In genomic region chr7:19531077-19531476, GRCm38 (mm10) we compare ENCODE assay signal across 20 mouse cellular contexts. TPM values are rescaled to one million over a fixed set of nuclear protein-coding genes. Genes with fewer than 3 reads are reported as not detected.
DNase-seq lines count a peak whose midpoint lies in the region; ATAC-seq lines count a peak whose summit lies in the region.
"Had no signal": no experiment of that assay in that cellular context is flagged by ENCODE, and none has a peak within 500 bp of the region (broad histone marks: within the 10 kb centered on the region; RNA-seq: fewer than 3 reads in every experiment).

No protein-coding gene starts in this region.

- no peaks in the 10 kb centered on the region for H3K27me3 ChIP-seq in embryonic facial prominence, embryonic 13.5 days
- peaks cover 7% of the 10 kb centered on the region; the same call in 1 of the 2 replicates for H3K27me3 ChIP-seq in embryonic facial prominence, embryonic 10.5 days (replicated peaks; ENCODE audit: low read depth, poor library complexity, severe bottlenecking)
- H3K27me3 ChIP-seq in liver, embryonic 13.5 days, result no peaks in the 10 kb centered on the region
- peaks cover 1% of the 10 kb centered on the region for H3K27me3 ChIP-seq in liver, embryonic 12.5 days (replicated peaks)
- H3K27me3 ChIP-seq: embryonic facial prominence, embryonic 15.5 days had no signal

- H3K4me1 ChIP-seq in embryonic facial prominence, embryonic 13.5 days, result no peaks in the 10 kb centered on the region
- no peaks in the 10 kb centered on the region for H3K4me1 ChIP-seq in embryonic facial prominence, embryonic 10.5 days
- no peaks in the 10 kb centered on the region for H3K4me1 ChIP-seq in liver, embryonic 13.5 days (replicated peaks)
- no peaks in the 10 kb centered on the region for H3K4me1 ChIP-seq in liver, embryonic 12.5 days
- H3K4me1 ChIP-seq: embryonic facial prominence, embryonic 15.5 days; heart, embryonic 10.5 days had no signal

- no peaks in the 10 kb centered on the region for H3K9me3 ChIP-seq in embryonic facial prominence, embryonic 13.5 days
- H3K9me3 ChIP-seq in embryonic facial prominence, embryonic 10.5 days, result no peaks in the 10 kb centered on the region
- no peaks in the 10 kb centered on the region for H3K9me3 ChIP-seq in liver, embryonic 13.5 days (replicated peaks)
- H3K9me3 ChIP-seq in liver, embryonic 12.5 days (replicated peaks), result no peaks in the 10 kb centered on the region
- H3K9me3 ChIP-seq: embryonic facial prominence, embryonic 15.5 days; heart, embryonic 10.5 days had no signal

- intact Hi-C loops in gastrocnemius, postnatal 14 days (cut with DNase I; ENCODE audit: low total_unique reads), result no loop called here

- DNase-seq in embryonic facial prominence, embryonic 10.5 days (ENCODE audit: low spot score), result no peak
- no peak for DNase-seq in liver, embryonic 13.5 days
- DNase-seq in c-Kit-positive CD71-positive TER-119-negative erythroid progenitor cells, embryonic 14.5 days (ENCODE audit: low read depth), result peak; percentile 21
- DNase-seq in gastrocnemius, postnatal 14 days, result no peak
- DNase-seq in right cerebral cortex, postnatal 36 days (ENCODE audit: low spot score in 2 of 2), result no peak
- DNase-seq: adrenal gland, postnatal 14 days; cerebellum, postnatal 14 days; lung, adult 18-20 months; right cerebral cortex, postnatal 25 days had no signal

- H3K4me2 ChIP-seq in embryonic facial prominence, embryonic 13.5 days, result no peak overlapping the region
- no peak overlapping the region for H3K4me2 ChIP-seq in liver, embryonic 13.5 days
- no peak overlapping the region for H3K4me2 ChIP-seq in liver, embryonic 12.5 days
- H3K4me2 ChIP-seq: embryonic facial prominence, embryonic 15.5 days; midbrain, embryonic 11.5 days had no signal

- H3K27ac ChIP-seq in embryonic facial prominence, embryonic 13.5 days, result 0 out of 2 replicates have a peak overlapping the region, but pooled peaks have one; percentile 4
- H3K27ac ChIP-seq in embryonic facial prominence, embryonic 10.5 days (replicated peaks), result no peak overlapping the region
- no peak overlapping the region for H3K27ac ChIP-seq in liver, embryonic 13.5 days
- no peak overlapping the region for H3K27ac ChIP-seq in liver, embryonic 12.5 days
- H3K27ac ChIP-seq: embryonic facial prominence, embryonic 15.5 days; heart, embryonic 10.5 days had no signal

- peaks cover 69% of the 10 kb centered on the region for H3K36me3 ChIP-seq in embryonic facial prominence, embryonic 13.5 days
- peaks cover 80% of the 10 kb centered on the region for H3K36me3 ChIP-seq in embryonic facial prominence, embryonic 10.5 days (replicated peaks)
- peaks cover 78% of the 10 kb centered on the region for H3K36me3 ChIP-seq in liver, embryonic 13.5 days
- H3K36me3 ChIP-seq in liver, embryonic 12.5 days, result peaks cover 72% of the 10 kb centered on the region

- H3K9ac ChIP-seq in embryonic facial prominence, embryonic 13.5 days, result no peak overlapping the region
- no peak overlapping the region for H3K9ac ChIP-seq in liver, embryonic 13.5 days
- H3K9ac ChIP-seq in liver, embryonic 12.5 days, result no peak overlapping the region
- H3K9ac ChIP-seq: embryonic facial prominence, embryonic 15.5 days had no signal

- WGBS in embryonic facial prominence, embryonic 13.5 days, result 71% methylated on average over 10 of the region's 10 CpGs
- WGBS in embryonic facial prominence, embryonic 10.5 days, result 75% methylated on average over 10 of the region's 10 CpGs
- WGBS in liver, embryonic 13.5 days (ENCODE audit: insufficient replicate concordance), result 82% methylated on average over 10 of the region's 10 CpGs
- 82% methylated on average over 10 of the region's 10 CpGs for WGBS in liver, embryonic 12.5 days (ENCODE audit: insufficient replicate concordance)

- H3K4me3 ChIP-seq in embryonic facial prominence, embryonic 13.5 days, result no peak overlapping the region
- H3K4me3 ChIP-seq in embryonic facial prominence, embryonic 10.5 days, result no peak overlapping the region
- H3K4me3 ChIP-seq in liver, embryonic 13.5 days (replicated peaks), result no peak overlapping the region
- no peak overlapping the region for H3K4me3 ChIP-seq in liver, embryonic 12.5 days
- H3K4me3 ChIP-seq: embryonic facial prominence, embryonic 15.5 days; heart, embryonic 10.5 days had no signal

- no peak for ATAC-seq in embryonic facial prominence, embryonic 13.5 days (ENCODE audit: insufficient number of reproducible peaks, insufficient read depth, low FRiP score, low TSS enrichment, low read depth)
- 0 out of 2 replicates have a peak, but pooled peaks have one; percentile 13 for ATAC-seq in liver, embryonic 13.5 days (ENCODE audit: low read depth)
- no peak for ATAC-seq in liver, embryonic 12.5 days
- ATAC-seq in megakaryocyte, adult 5-6 weeks (ENCODE audit: poor library complexity, severe bottlenecking), result 0 out of 2 replicates have a peak, but pooled peaks have one; percentile 43
- ATAC-seq: forebrain, embryonic 14.5 days had no signal

RNA-seq across cellular contexts. Expression of gene Nkpd1, which starts 13.4 kb away (rescaled TPM):
- 0.08 and 0.15 TPM in 2 replicates for polyA plus RNA-seq in embryonic facial prominence, embryonic 13.5 days (2015; fragmentation: Nextera tagmentation; extraction: Ambion mirVana)
- 0.17 and 0.19 TPM in 2 replicates for polyA plus RNA-seq in embryonic facial prominence, embryonic 10.5 days (2016; fragmentation: Nextera tagmentation; extraction: Ambion mirVana)
- polyA plus RNA-seq in liver, embryonic 13.5 days (2015; fragmentation: Nextera tagmentation; extraction: Ambion mirVana), result not detected in 2 replicates
- polyA plus RNA-seq in liver, embryonic 12.5 days (2016; fragmentation: Nextera tagmentation; extraction: Ambion mirVana), result not detected in 2 replicates
- total RNA-seq in megakaryocyte, adult 5-6 weeks (2015), result 0.23 TPM in 1 of 2 replicates, not detected in the other
- not detected in 2 replicates for total RNA-seq in megakaryocyte, adult 5-6 weeks (2017)
- total RNA-seq in gastrocnemius, postnatal 14 days (2021), result not detected
- total RNA-seq: gastrocnemius, adult 18-20 months; heart, postnatal 25 days had no signal
- polyA plus RNA-seq: midbrain, embryonic 11.5 days; stomach, embryonic 14.5 days had no signal

RNA-seq across cellular contexts. Expression of gene Trappc6a, which starts 22.9 kb away (rescaled TPM):
- 60.2 and 64.1 TPM in 2 replicates for polyA plus RNA-seq in embryonic facial prominence, embryonic 13.5 days (2015; fragmentation: Nextera tagmentation; extraction: Ambion mirVana)
- 72.6 and 73.9 TPM in 2 replicates for polyA plus RNA-seq in embryonic facial prominence, embryonic 10.5 days (2016; fragmentation: Nextera tagmentation; extraction: Ambion mirVana)
- 39.5 and 45.2 TPM in 2 replicates for polyA plus RNA-seq in liver, embryonic 13.5 days (2015; fragmentation: Nextera tagmentation; extraction: Ambion mirVana)
- 68.4 and 68.6 TPM in 2 replicates for polyA plus RNA-seq in liver, embryonic 12.5 days (2016; fragmentation: Nextera tagmentation; extraction: Ambion mirVana)
- 27.1 and 32.1 TPM in 2 replicates for total RNA-seq in megakaryocyte, adult 5-6 weeks (2015)
- 15.3 and 18.0 TPM in 2 replicates for total RNA-seq in megakaryocyte, adult 5-6 weeks (2017)
- 10 to 100 TPM; 19.9 to 20.0 TPM for total RNA-seq in gastrocnemius, postnatal 14 days (2021)

RNA-seq across cellular contexts. Expression of gene Bloc1s3, which starts 22.9 kb away (rescaled TPM):
- 2.3 and 2.7 TPM in 2 replicates for polyA plus RNA-seq in embryonic facial prominence, embryonic 13.5 days (2015; fragmentation: Nextera tagmentation; extraction: Ambion mirVana)
- polyA plus RNA-seq in embryonic facial prominence, embryonic 10.5 days (2016; fragmentation: Nextera tagmentation; extraction: Ambion mirVana), result 1.9 TPM in 2 replicates
- 1.3 TPM in 2 replicates for polyA plus RNA-seq in liver, embryonic 13.5 days (2015; fragmentation: Nextera tagmentation; extraction: Ambion mirVana)
- polyA plus RNA-seq in liver, embryonic 12.5 days (2016; fragmentation: Nextera tagmentation; extraction: Ambion mirVana), result 2.1 TPM in 2 replicates
- 3.9 and 6.2 TPM in 2 replicates for total RNA-seq in megakaryocyte, adult 5-6 weeks (2015)
- total RNA-seq in megakaryocyte, adult 5-6 weeks (2017), result 2.7 and 4.0 TPM in 2 replicates
- total RNA-seq in gastrocnemius, postnatal 14 days (2021), result 1 to 10 TPM; 1.7 to 2.1 TPM

RNA-seq across cellular contexts. Expression of gene Ppp1r37, which starts 31.8 kb away (rescaled TPM):
- polyA plus RNA-seq in embryonic facial prominence, embryonic 13.5 days (2015; fragmentation: Nextera tagmentation; extraction: Ambion mirVana), result 26.0 and 30.3 TPM in 2 replicates
- polyA plus RNA-seq in embryonic facial prominence, embryonic 10.5 days (2016; fragmentation: Nextera tagmentation; extraction: Ambion mirVana), result 20.7 and 22.9 TPM in 2 replicates
- 7.8 and 8.3 TPM in 2 replicates for polyA plus RNA-seq in liver, embryonic 13.5 days (2015; fragmentation: Nextera tagmentation; extraction: Ambion mirVana)
- polyA plus RNA-seq in liver, embryonic 12.5 days (2016; fragmentation: Nextera tagmentation; extraction: Ambion mirVana), result 19.1 and 20.2 TPM in 2 replicates
- total RNA-seq in megakaryocyte, adult 5-6 weeks (2015), result 10.4 and 13.1 TPM in 2 replicates
- 14.1 and 14.3 TPM in 2 replicates for total RNA-seq in megakaryocyte, adult 5-6 weeks (2017)
- 10 to 100 TPM; 34.4 to 34.5 TPM for total RNA-seq in gastrocnemius, postnatal 14 days (2021)

RNA-seq across cellular contexts. Expression of gene Zfp296, which starts 46.0 kb away (rescaled TPM):
- 0.67 and 0.83 TPM in 2 replicates for polyA plus RNA-seq in embryonic facial prominence, embryonic 13.5 days (2015; fragmentation: Nextera tagmentation; extraction: Ambion mirVana)
- polyA plus RNA-seq in embryonic facial prominence, embryonic 10.5 days (2016; fragmentation: Nextera tagmentation; extraction: Ambion mirVana), result 0.41 and 0.44 TPM in 2 replicates
- 1.3 and 1.5 TPM in 2 replicates for polyA plus RNA-seq in liver, embryonic 13.5 days (2015; fragmentation: Nextera tagmentation; extraction: Ambion mirVana)
- 1.5 TPM in 2 replicates for polyA plus RNA-seq in liver, embryonic 12.5 days (2016; fragmentation: Nextera tagmentation; extraction: Ambion mirVana)
- total RNA-seq in megakaryocyte, adult 5-6 weeks (2015), result 4.5 and 5.4 TPM in 2 replicates
- 3.2 and 4.8 TPM in 2 replicates for total RNA-seq in megakaryocyte, adult 5-6 weeks (2017)
- under 1 TPM in 1 of 2 experiments, not detected in 1; 0.27 TPM for total RNA-seq in gastrocnemius, postnatal 14 days (2021)
- total RNA-seq: layer of hippocampus, postnatal 10 days had no signal

Comparison
In these comparisons a context has a peak if more than half of its experiments do, and no peak if none do; other contexts are left out.
1. ATAC-seq: peak in liver, embryonic 13.5 days (single experiment) and megakaryocyte, adult 5-6 weeks (single experiment); none in embryonic facial prominence, embryonic 13.5 days (single experiment) and liver, embryonic 12.5 days (single experiment).